Mouse (Mus musculus): ENCODE measurements around the gene Scml4.

Gene Scml4

GRCm38 (mm10) chr10:42903054-42903453, 42.9 kb downstream of the Scml4 start:
- no peak for DNase-seq (ENCODE audit: low spot score in 2 of 2)

GRCm38 (mm10) chr10:42908562-42908961, 48.4 kb downstream of the Scml4 start:
- no peak for DNase-seq (ENCODE audit: low spot score in 2 of 2)

DNA sequence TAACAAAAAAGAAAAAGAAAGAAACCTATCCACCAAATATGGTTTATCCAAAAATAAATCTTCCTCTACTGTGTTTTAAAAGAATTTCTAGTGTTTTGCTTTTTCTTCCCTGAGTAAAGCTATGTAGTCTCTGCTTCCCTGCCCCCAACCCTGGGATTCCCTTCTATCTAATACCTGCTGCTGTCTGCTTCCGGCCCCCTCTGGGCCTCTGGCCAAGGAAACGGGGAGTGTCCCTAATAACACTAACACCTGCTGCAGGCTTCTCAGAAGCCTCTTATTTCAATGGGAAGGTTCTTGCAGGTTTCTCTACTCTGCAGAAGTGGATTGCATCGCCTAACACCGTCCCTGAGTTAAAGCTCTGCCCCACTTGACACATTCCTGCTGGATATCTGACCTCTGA, 50.4 kb downstream of the Scml4 start:
- DNase-seq (ENCODE audit: low spot score in 2 of 2) = no peak

GRCm38 (mm10) chr10:42912056-42912455, 51.9 kb downstream of the Scml4 start:
- DNase-seq (ENCODE audit: low spot score in 2 of 2) = no peak

GRCm38 (mm10) chr10:42913196-42913595, 53.0 kb downstream of the Scml4 start:
- DNase-seq (ENCODE audit: low spot score in 2 of 2) = no peak

GRCm38 (mm10) chr10:42914146-42914545, 54.0 kb downstream of the Scml4 start:
- DNase-seq (ENCODE audit: low spot score in 2 of 2) = no peak

GRCm38 (mm10) chr10:42917355-42917754, 57.2 kb downstream of the Scml4 start:
- DNase-seq (ENCODE audit: low spot score in 2 of 2) = no peak

DNA sequence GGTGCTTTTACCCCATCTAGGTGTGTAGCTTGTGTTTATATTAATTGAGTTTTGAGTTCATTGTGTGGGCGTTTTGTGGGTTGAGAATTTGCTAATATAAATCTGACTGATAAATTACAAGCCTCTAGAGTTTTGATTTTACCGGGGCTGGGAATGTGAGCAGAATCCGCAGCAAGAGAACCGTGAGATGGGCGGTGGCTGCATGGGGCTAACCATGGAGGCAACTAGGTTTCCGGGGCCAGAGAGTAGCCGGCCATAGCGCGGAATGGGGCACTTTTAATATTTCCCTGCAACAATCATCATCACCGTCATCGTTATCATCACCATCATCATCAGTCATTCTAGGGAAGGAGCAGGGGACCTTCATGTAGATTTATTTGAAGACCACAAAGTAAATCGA, 59.6 kb downstream of the Scml4 start:
- no peak for DNase-seq (ENCODE audit: low spot score in 2 of 2)

GRCm38 (mm10) chr10:42925103-42925866, 65.1 kb downstream of the Scml4 start:
- no peak for DNase-seq (ENCODE audit: low spot score in 2 of 2)

DNA sequence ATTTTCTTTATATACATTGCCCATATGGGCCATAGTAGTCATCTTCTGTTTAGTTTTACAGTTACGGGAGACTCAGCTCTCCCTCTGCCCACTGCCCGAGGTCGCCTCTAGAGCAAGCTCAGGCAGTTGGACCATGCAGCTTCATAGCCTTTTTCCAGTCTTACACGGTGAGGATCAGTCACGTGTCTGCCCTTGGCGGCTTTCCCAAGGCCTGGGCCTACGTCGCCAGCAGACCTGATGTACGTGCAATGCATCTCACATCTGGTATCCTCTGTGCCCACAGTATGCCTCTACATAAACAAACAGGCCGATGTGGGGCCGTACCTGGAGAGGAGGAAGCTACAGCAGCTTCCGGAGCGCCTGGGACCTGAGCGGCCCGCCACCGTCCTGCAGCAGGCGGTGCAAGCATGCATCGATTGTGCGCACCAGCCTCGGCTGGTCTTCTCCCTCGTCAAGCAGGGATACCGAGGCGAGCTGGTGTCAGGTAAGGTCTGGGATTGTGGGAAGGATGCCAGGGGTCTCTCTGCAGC, 70.0 kb downstream of the Scml4 start:
- DNase-seq (ENCODE audit: low spot score in 2 of 2) = no peak

GRCm38 (mm10) chr10:42932862-42933480, 72.8 kb downstream of the Scml4 start:
- DNase-seq (ENCODE audit: low spot score in 2 of 2) = no peak

DNA sequence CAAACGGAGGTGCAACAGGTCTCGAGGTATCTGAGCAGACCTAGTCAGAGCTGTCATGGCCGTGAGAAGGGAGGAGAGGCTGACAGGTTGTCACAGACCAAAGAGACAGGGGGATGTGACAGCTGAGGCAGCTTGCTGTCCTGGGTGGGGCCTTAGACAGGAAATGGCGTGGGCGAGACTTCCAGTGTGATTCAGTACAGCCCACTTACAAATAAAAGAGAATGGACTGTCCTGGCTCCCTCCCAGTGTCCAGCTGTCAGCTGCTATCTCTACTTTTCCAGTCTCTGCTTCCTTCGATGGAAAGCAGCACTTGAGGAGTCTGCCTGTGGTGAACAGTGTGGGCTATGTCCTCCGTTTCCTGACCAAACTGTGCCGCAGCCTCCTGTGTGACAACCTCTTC, 74.5 kb downstream of the Scml4 start:
- DNase-seq (ENCODE audit: low spot score in 2 of 2) = no peak

- DNase-seq (ENCODE audit: low spot score in 2 of 2) = no peak
Observed at GRCm38 (mm10) chr10:42936205-42936604, 76.0 kb downstream of the Scml4 start.

DNA sequence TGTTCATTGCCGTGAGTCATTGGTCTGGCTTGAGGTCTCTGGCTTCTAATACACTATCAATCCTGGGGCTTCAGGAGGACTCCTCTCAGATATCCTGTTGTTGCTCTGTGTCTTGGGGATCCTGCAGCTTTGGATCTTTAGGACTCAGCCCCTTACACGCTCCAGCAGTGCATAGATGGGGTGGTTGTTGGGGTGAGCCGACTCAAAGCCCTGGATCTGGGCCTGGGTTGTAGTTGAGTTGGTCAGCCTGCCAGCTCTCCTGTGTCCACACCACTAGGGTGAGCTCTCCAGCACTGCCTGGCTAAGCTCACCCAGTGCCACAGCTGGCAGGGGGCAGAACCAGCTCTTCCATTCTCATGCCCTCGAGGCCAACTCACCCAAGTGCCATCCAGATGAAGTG, 78.2 kb downstream of the Scml4 start:
- no peak for DNase-seq (ENCODE audit: low spot score in 2 of 2)

DNA sequence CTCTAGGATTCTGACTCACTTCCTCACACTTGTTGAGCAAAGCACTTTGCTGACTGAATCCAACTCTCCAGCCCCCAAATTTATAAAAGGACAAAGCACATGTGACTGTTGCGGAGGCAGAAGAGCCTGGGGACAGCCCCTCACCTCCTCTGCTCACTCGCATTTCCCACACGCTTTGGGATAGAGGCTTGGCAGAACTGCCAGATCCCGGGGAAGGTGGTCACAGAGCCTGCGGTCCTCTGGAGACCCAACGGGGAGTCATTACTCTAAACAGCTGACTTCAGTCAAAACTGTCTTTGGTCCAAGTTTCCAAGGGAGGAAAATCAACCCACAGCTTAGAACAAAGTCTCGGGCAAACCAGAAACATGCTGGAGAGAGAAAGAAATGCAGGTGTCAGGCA, 79.5 kb downstream of the Scml4 start:
- no peak for DNase-seq (ENCODE audit: low spot score in 2 of 2)

DNA sequence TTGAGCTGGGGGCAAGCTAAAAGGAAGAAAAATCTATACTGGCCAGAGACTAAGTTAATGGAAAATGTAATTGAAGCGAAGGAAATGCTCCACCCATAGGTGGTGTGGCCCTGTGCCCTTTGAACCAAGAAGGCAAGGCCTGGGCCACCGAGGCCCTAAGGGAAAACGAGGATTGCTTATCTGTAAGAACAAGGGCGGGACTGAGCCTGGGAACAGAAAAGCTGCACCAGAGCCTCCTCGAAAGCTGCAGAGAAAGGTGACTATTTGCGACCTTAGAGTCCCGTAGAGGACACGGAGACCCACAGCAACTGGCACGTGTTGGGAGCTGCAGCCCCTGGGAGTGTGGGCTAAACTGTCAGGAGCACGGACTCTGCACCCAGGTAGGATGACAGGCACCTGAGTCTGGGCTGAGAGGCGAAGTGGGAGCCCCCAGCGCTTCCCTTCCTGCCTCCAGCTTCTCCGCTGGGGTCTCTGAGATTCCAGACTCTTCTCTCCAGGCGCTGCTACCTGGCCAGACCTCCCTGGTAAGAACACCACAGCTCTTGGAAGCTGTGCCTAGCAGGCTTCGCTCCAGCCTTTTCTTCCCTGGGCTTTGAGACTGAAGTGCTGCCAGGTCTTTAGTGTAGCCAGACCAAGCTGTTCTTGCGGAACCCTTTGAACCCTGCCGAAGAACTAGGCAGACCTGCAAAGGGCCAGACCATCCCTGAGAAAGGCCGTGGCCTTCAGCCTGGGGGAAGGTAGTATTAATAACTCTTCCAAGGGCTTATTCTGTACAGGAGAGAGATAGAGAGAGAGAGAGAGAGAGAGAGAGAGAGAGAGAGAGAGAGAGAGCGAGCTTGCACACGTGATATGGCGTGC, 80.3 kb downstream of the Scml4 start:
- no peak for DNase-seq (ENCODE audit: low spot score in 2 of 2)

DNA sequence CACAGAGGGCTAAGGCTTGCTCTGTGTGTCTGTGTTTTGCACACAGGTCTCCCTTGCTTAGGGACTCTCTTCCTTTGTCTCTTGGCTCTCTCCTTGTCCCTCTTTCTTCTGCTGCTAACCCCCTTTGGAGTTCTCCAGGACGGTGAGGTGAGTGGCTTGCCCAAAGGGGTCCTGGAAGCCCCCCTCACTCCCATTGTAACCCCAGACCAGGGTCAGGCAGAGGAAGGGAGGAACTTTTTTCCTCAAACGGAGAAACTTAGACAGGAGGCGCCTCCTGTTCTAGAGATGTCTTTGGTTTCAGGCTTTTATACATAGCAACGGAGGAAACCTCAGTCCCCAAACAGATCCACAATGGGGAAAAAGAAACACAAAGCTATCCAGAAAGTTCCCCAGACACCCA, 81.1 kb downstream of the Scml4 start:
- no peak for DNase-seq (ENCODE audit: low spot score in 2 of 2)

DNA sequence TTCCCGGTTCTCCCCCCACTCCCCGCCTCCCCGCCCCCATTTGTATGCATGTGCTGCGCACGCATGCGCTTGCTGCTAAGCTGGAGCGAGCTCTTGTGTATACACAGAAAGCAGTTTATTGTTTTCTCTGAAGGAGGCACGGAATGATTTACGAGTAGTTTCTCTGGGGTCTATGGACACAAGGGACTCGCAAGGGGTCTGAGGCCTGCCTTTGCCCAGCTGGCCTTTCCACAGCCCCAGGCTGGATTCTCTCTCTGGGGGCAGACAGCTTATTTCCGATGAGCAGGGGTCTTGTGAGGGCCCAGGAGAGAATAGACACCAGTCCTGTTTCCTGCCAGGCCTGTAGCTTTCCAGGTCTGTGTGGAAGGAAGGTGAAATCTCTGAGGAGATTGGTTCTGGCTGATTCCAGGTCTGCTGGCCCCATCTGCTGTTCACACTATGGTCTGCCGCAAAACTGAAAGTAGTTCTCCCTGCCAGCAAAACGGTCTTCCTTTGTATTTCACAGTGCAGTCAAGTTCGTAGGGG, 81.6 kb downstream of the Scml4 start:
- peak; percentile 25 to 53 for DNase-seq (ENCODE audit: low spot score in 2 of 2)

- no peak for DNase-seq (ENCODE audit: low spot score in 2 of 2)
Observed at GRCm38 (mm10) chr10:42942300-42942699, 82.1 kb downstream of the Scml4 start.

DNA sequence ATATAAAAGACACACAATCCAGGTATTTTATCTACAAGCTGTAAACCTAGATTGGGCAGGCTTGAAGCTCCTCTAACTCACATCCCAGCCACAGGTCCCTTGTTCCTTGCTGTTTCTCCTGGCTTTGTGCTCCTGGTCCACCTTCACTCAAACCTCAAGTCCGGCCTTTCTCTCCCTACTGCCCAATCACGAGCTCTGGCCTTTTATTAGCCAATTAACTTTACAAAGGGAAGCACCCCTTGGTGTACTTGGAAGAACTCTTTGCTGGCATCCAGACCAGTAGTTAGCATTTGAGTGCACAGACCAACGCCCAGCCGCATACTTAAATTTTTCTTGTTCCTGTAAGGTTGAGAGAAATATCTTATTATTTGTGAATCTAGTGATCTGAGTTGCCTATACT, 85.1 kb downstream of the Scml4 start:
- DNase-seq (ENCODE audit: low spot score in 2 of 2) = no peak

- no peak for DNase-seq (ENCODE audit: low spot score in 2 of 2)
Observed at GRCm38 (mm10) chr10:42947336-42947735, 87.2 kb downstream of the Scml4 start.

DNA sequence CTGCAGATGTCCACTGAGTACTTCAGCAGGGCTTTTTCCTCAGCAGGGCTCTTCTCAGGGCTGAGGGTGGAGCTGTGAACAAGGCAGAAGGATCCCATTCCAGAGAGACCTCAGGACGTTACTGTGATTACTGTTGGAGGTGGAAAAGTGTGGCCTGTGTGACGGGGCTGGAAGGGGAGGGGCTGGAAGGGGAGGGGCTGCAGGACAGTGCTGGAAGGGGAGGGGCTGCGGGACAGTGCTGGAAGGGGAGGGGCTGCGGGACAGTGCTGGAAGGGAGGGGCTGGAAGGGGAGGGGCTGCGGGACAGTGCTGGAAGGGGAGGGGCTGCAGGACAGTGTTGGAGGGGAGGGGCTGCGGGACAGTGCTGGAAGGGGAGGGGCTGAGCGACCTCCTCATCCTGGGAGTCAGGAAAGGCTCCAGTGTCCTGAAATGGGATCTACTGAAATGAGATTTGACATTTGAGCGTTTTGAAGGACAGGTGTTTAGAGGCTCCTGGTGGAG, 90.1 kb downstream of the Scml4 start:
- no peak for DNase-seq (ENCODE audit: low spot score in 2 of 2)
